Mouse (Mus musculus) gastrocnemius, adult 18-20 months (tissue): Measurements from ENCODE around the gene Dynlt1a. TPM values are rescaled to one million over a fixed set of nuclear protein-coding genes. Genes with fewer than 3 reads are reported as not detected.
"Not testable (repeated sequence)": the region's sequence is repeated elsewhere in the genome, so short reads cannot be mapped to it uniquely, and the experiment has no call there.

Experiments used
- DNase-seq: peaks from one replicate; pipeline ENCODE4 v3.0.0; 2021; ENCODE audit warnings: low spot score
- long read RNA-seq, 2 experiments: library from polyadenylated mRNA; stranded (forward); transcript quantifications; one replicate each; pipeline ENCODE4 v2.0.0; 2021
- total RNA-seq, 2 experiments: library from RNA; stranded (reverse); gene quantifications; 2 replicates each; pipeline ENCODE4 v1.2.3; 2021

Gene Dynlt1a
- 1 to 10 TPM; 3.3 TPM for total RNA-seq
- long read RNA-seq, experiment 1, partial matches to known transcripts, result 1 of 6 reads
- long read RNA-seq, experiment 1, other reads (novel, unspliced or antisense), result 5 of 6 reads
- long read RNA-seq, experiment 2, partial matches to known transcripts, result 0 of 6 reads
- long read RNA-seq, experiment 2, other reads (novel, unspliced or antisense), result 4 of 6 reads

GRCm38 (mm10) chr17:6317339-6317985 lies at the start of gene Dynlt1a:
Gene Dynlt1a, minus strand, starts transcription at chr17:6317500.
- DNase-seq, result peak; percentile 99

DNA sequence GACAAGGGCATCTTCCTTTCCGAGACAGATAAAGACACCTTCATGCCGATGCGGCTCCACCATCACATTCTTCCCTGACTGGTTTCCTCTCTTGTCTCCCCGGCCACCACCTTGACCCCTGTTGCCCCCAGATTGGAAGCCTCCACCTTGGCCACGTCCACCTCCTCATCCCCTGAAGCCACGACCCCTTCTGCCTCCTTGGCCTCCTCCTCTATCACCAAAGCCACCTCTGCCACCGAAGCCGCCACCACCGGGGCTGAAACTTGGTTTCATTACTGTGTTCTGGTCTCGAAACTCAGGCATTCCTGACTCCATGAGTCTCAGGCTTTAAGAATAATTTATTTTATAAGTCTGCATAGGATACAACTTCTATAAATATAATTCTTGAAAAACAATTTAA lies 38.0 kb upstream of the Dynlt1a start:
- DNase-seq, result not testable (repeated sequence)

DNA sequence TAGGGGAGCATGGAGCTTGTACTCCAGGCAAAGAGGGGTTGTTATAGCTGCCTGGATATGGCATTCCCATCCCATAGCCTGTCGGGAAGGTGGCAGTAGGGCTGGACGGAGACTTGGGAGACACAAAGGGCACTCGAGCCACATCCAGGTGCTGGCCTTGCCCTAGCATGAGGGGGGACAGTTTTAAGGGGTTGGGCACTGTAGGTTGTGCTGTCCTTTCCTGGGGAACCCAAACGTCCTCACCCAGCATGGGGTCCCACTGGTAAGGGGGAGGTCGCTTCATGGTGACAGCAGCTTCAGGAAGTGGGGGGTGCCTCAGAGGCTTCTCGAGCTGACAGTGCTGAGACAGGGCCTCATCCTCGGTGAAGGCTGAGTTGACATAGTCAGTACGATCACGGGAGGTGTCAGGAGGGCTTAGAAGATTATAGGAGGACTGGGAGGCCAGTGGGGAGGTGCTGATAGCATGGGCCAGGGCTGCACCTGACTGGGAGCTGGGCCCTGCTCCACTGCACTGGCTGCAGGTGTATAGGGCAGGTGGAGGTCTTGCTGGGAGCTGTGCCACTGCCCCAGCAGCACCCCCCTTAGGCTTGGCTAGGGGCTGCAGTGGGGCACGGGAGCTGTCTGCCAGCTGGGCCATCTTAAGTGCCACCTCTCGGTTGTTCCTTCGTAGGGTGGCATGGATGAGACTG lies 25.4 kb upstream of the Dynlt1a start:
- not testable (repeated sequence) for DNase-seq

DNA sequence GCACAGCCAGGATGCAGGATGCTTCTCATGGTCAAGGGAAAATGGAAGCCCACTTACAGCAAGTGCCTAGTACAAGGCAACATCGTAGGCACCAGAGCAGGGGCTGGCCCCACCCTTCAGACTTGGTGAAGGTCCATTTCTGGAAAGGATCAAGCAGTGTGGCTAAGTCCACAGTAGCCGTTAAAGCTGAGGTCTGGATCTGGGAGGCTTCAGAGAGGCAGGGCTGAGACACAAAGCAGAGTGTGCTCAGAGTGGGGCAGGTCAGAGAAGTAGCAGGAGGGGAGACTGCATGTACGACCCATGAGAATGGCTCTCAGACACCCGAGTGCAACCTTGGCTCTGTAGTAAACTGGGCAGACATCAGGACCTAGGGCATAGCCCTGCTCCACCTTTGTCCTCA lies 11.7 kb upstream of the Dynlt1a start:
- not testable (repeated sequence) for DNase-seq

GRCm38 (mm10) chr17:6327554-6327953 lies 10.3 kb upstream of the Dynlt1a start:
- DNase-seq, result not testable (repeated sequence)

DNA sequence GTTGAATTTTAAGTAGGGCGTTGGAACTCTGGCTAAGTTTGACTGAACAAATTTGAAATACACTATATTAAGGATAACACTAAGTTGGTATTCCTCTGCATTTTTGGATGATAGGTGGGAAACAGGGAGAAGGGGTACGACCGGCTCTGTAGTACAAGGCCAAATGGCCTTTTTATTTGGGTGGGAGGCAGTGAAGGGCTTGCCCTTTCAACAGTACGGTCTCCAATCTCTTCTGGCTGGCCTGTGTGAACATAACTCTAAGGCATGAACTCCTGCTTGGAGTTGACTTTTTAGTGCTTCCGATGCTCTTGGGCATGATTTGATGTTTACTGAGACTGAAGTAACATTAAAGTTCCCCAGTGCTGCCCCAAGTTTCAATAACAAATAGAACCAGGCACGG lies 8.2 kb upstream of the Dynlt1a start:
- DNase-seq, result not testable (repeated sequence)

DNA sequence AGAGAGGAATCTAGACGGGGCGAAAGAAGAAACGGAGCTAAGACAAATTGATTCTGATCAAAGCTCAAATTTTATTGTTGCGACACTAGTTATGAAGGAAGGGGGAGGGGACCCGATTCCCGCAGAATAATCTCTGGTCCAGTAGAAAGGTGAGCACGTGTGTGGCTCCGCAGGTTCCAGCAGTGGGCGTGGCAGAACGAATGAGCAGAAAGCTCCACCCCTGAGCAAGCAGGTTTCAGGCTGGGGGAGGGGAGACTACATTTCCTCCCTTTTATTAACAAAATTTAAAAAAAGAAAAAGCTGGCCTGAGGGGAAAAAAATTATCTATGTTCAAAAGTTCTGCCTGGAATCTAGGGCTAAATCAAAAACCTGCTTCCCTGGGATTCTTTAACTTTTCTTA lies 7.7 kb upstream of the Dynlt1a start:
- DNase-seq, result not testable (repeated sequence)

GRCm38 (mm10) chr17:6321778-6322101 lies 4.4 kb upstream of the Dynlt1a start:
- not testable (repeated sequence) for DNase-seq

DNA sequence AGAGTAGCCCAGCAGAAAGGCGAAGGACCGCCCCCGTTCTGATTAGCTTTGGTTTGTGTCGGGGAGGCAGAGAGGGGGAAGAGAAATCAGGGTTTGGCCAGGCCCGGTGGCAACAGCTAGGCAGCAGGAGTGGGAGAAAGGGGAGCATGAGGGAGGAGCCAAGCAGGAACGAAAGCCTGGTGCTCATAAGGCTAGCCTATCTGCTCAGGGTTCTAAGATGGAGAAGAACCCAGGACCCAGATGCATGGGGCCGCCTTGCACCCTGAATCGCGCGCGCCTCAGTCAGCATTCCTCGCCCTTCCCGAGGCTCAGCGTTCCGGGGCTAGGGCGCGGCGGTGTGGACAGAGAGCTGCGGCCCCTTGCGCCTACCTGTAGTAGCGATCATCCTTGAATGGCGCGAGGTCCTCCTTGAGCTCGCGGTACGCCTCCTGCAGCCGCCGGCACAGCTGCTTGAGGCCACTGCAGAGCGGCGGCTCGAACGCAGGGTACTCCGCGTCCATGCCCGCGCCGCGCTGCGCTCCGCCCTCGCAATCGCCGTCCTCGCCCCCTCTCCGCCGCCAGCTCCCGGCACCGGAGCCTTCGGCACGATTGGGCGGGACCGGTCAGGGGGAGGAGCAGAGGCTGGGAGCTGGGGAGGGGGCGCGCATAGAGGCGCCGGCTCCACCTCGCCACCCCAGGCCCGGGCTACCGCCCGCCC lies 3.9 kb upstream of the Dynlt1a start:
- DNase-seq, result not testable (repeated sequence)

DNA sequence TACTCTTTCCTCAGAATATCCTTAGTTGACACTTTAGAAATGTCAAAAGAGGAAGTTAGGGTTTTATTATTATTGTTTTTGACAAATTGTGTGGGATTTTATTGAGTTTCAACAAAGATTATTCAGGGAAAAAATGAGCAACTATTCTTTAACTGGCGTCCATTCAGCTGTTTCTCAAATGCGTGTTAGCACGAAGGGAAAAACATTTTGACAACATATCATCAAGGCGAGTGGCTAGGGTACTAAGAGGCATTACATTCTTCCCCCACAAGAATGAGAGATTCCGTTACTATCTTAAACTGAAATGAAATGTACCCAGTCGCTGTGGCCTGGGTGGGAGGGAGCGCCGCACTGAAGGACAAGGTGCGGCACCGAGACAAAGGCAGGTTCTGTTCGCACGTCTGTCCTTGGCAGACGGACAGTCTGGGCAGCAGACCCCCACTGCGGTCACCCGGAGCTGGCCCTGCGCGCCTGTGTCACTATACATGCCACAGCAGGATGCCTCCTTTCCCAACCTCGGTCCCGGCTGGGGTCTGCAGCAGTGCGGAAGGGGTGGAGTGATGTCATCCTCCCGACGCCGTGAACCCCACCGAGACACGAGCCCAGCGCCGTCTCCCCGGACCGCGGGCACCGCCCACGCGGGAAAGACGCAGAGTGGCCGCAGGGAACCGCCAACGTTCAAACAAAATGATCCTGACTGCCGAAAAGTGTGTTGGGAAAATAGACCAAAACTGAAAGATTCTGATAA lies 747 bp downstream of the Dynlt1a start:
- DNase-seq, result peak; percentile 41

DNA sequence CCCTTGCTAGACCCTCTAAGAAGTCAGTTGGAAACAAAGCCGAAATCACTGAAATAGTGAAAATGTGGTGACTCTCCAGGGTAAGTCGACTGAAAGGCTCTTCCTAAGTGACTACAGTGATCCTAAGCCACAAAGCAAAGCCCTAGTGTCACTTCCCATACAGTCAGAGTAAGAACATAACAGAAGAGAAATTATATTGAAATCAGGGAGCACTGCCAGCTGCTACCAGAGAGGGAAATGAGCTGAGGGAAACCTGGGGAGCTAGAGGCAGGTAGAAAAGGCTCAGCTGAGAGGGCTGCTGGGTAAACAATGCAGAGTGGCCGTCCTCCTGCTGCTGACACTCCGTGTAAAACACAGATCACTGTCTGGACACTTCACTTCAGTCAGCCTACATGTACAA lies 1.6 kb downstream of the Dynlt1a start:
- peak; percentile 6 for DNase-seq

GRCm38 (mm10) chr17:6314493-6314892 lies 2.8 kb downstream of the Dynlt1a start:
- not testable (repeated sequence) for DNase-seq

- DNase-seq, result not testable (repeated sequence)
Measured at GRCm38 (mm10) chr17:6312755-6313154, 4.5 kb downstream of the Dynlt1a start.

- not testable (repeated sequence) for DNase-seq
Measured at GRCm38 (mm10) chr17:6311716-6312115, 5.6 kb downstream of the Dynlt1a start.

GRCm38 (mm10) chr17:6306503-6306902 lies 10.8 kb downstream of the Dynlt1a start:
- DNase-seq, result not testable (repeated sequence)

DNA sequence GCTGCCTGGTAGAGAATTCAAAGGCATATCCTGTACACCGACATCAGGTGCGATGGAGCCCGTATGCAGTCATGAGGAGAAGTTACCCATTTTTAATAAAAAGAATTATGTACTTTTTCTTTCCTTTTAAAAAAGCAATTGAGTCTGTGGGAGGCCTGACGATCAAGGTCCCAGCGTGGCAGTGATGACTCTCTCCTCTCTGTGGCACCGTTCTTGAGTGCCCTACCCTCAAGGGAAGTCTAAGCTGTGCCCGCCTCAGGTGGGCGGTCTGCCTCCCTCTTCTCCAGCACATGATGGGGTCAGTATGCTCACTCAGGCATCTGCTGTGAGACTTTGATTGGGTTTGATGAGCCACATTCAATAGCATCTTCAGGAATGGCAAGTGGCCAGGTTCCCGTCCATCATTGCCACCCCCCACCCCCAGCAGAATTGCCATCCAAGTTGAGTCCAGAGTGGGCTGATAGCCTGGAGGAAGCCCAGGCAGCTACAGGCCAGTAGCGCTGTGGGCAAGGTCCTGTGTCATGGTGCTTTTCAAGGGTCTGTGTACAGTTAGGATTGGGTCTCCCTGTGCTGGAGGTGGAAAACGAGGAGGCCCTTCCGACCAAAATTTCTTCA lies 11.5 kb downstream of the Dynlt1a start:
- DNase-seq, result not testable (repeated sequence)

DNA sequence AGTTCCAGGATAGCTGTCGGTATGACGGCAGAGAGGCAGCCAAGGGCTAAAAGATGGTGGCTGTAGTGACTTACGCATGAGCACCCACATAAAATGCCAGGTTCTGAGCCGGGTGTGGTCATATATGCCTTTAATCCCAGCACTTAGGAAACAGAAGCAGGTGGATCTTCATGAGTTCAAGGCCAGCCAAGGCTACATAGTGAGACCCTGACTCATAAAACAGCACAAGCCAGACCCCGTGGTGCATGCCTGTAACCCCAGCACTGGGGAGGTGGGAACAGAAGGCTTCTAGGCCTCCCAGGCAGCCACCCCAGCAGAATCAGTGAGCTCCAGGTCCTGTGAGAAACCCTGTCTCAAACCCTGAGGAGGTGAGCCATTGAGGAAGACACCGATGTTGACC lies 12.4 kb downstream of the Dynlt1a start:
- not testable (repeated sequence) for DNase-seq

DNA sequence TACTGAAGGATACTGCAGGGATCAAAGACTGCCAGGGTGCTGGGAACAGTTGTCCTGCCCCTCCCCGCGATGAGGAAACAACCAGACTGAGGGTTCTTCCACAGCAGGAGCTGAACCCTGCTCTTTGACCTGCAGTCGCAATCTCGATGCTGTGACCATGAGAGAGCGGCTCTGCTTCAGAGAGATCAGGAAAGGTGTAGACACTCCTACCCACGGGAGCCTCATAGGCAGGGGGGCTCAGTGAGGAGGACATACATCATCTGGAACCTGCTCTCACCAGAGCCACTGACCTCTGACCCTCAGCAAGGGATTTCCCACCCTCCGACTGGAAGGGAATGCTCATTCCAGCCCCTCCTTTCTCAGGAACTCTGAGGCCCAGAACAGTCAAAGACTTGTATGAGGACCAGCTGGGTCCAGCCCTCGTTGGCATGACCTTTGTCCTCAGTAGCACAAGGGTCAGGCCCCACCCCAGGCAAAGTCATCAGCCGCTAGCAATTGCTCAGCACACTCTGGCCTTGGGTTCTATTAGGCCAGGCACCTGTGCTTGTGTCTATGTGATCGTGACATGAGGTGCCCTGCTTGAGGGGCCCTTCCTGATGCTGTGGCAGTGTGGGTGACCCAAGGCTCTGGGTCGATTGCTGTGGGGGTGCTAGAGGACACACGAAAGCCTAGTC lies 17.0 kb downstream of the Dynlt1a start:
- not testable (repeated sequence) for DNase-seq

GRCm38 (mm10) chr17:6297060-6297795 lies 20.1 kb downstream of the Dynlt1a start:
- DNase-seq, result not testable (repeated sequence)

DNA sequence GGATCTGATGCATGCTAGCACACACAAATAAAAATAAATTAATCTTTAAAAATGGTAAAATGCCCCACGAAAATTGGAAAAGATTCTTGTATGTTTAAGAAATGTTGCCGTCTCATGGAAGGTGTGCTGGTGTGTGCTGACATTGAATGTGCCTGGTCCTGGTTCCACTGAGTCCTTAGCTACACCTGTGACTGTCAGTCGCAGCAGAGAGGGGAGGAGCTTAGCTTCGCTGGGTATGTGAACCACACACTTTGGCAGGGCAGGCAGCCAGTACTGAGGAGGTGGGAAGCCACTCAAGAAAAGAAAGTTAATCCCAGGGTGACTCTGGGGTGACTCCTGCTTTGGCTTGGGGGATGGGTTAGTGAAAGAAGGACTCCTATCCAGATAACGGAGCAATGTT lies 23.4 kb downstream of the Dynlt1a start:
- DNase-seq, result not testable (repeated sequence)
